Mouse (Mus musculus) heart, postnatal 0 days (tissue): ENCODE measurements around the gene Wdr78.

Experiments used
- CTCF ChIP-seq: IDR thresholded peaks from 2 replicates; pipeline ENCODE4 v1.5.1; 2016; ENCODE audit warnings: antibody characterized with exemption, control low read depth, low read depth
- EP300 ChIP-seq: IDR thresholded peaks from 2 replicates; pipeline ENCODE4 v1.6.1; 2016; ENCODE audit warnings: antibody characterized with exemption, low read depth

DNA sequence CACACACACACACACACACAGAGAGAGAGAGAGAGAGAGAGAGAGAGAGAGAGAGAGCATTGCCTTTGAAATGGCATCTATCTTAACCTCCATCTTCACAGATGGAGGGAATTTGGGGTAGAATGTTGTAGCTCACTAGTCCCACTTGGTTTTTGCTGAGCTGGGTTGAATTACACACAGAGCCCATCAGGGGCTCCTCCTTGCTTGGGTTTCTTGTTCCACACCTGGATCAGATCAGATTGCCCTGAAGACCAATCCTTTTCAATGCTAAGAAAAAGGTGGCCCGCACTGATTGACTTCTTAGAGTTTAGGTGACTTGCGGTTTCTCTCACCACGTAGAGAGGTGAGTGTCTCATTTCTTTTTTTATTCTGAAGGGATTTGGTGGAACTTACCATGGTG lies 122.7 kb downstream of the Wdr78 start:
- no peak for TF ChIP-seq CTCF
- TF ChIP-seq EP300: no peak
